Mouse (Mus musculus) CH12.LX (cell line): Measurements from ENCODE around the gene Mfsd2a. TPM values are rescaled to one million over a fixed set of nuclear protein-coding genes. Genes with fewer than 3 reads are reported as not detected.

Experiments
- DNase-seq: peaks from one replicate; pipeline ENCODE4 v3.0.0-alpha.2; 2013; ENCODE audit errors: extremely low read depth
- H3K27ac ChIP-seq: 2 replicates; pipeline ENCODE4 v1.5.1; 2012; ENCODE audit warnings: low read depth, mild to moderate bottlenecking, control low read depth, moderate library complexity; ENCODE audit not compliant: insufficient read depth
- H3K27me3 ChIP-seq: replicated peaks from 2 replicates; pipeline ENCODE3; 2012; ENCODE audit warnings: inconsistent platforms
- H3K36me3 ChIP-seq, 2 experiments: replicated peaks in 1 of 2; 2 replicates each; pipeline versions ENCODE3 to v1.6.1; 2012; ENCODE audit warnings: inconsistent platforms in 1 of 2, low read length in 1 of 2, mild to moderate bottlenecking in 1 of 2, mixed read lengths in 1 of 2, moderate library complexity in 1 of 2; ENCODE audit not compliant: control insufficient read depth in 1 of 2, insufficient read depth in 1 of 2
- H3K4me1 ChIP-seq, 2 experiments: 2 replicates each; pipeline ENCODE4 v1.6.1; 2012; ENCODE audit warnings: inconsistent platforms in 1 of 2, moderate library complexity in 1 of 2; ENCODE audit not compliant: insufficient read depth in 2 of 2, control insufficient read depth in 1 of 2
- H3K4me2 ChIP-seq: 2 replicates; pipeline ENCODE4 v1.6.1; 2012; ENCODE audit warnings: low read depth, mild to moderate bottlenecking, control low read depth; ENCODE audit not compliant: poor library complexity, insufficient read depth, severe bottlenecking
- H3K4me3 ChIP-seq, 3 experiments: fragments of 150-350 bp in 1 of 3; sonication (generic) in 1 of 3; replicated peaks in 1 of 3; 2 replicates each; pipeline versions ENCODE3 to v1.5.1; 2011 to 2012; ENCODE audit warnings: low read depth in 2 of 3, low read length in 2 of 3, mild to moderate bottlenecking in 2 of 3, moderate library complexity in 2 of 3, control low read depth in 1 of 3, improper control_type of control experiment in 1 of 3, inconsistent platforms in 1 of 3, mixed read lengths in 1 of 3; ENCODE audit not compliant: poor library complexity in 1 of 3
- H3K79me2 ChIP-seq: replicated peaks from 2 replicates; pipeline ENCODE4 v1.6.1; 2012; ENCODE audit warnings: mild to moderate bottlenecking, moderate library complexity; ENCODE audit not compliant: control insufficient read depth, poor library complexity, insufficient read depth, severe bottlenecking; ENCODE audit errors: extremely low read depth
- H3K9ac ChIP-seq: 2 replicates; pipeline ENCODE4 v1.6.1; 2012; ENCODE audit warnings: low read depth, mild to moderate bottlenecking, control low read depth, moderate library complexity; ENCODE audit not compliant: insufficient read depth
- H3K9me3 ChIP-seq: replicated peaks from 2 replicates; pipeline ENCODE3; 2012; ENCODE audit warnings: low read length, inconsistent platforms, mixed read lengths
- BHLHE40 ChIP-seq: IDR thresholded peaks from 2 replicates; pipeline ENCODE4 v1.6.1; 2011; ENCODE audit warnings: mild to moderate bottlenecking, low read depth, low read length, improper control_type of control experiment
- CHD1 ChIP-seq: IDR thresholded peaks from 2 replicates; pipeline ENCODE4 v1.6.1; 2012; ENCODE audit warnings: low read depth, low read length, improper control_type of control experiment, inconsistent platforms
- CHD2 ChIP-seq: IDR thresholded peaks from 2 replicates; pipeline ENCODE4 v1.6.1; 2011; ENCODE audit warnings: low read length, improper control_type of control experiment
- CTCF ChIP-seq, 2 experiments: IDR thresholded peaks in 1 of 2; conservative IDR thresholded peaks in 1 of 2; 2 replicates each; pipeline ENCODE4 v1.5.1; 2011 to 2012; ENCODE audit warnings: low read depth in 2 of 2, low read length in 2 of 2, improper control_type of control experiment in 1 of 2, inconsistent platforms in 1 of 2, mild to moderate bottlenecking in 1 of 2, moderate library complexity in 1 of 2
- E2F4 ChIP-seq: IDR thresholded peaks from 2 replicates; pipeline ENCODE4 v1.6.1; 2011; ENCODE audit warnings: low read depth, low read length, improper control_type of control experiment; ENCODE audit not compliant: insufficient replicate concordance
- ELF1 ChIP-seq: IDR thresholded peaks from 2 replicates; pipeline ENCODE4 v1.6.1; 2014; ENCODE audit warnings: low read depth, mild to moderate bottlenecking, inconsistent platforms, low read length, improper control_type of control experiment
- EP300 ChIP-seq: IDR thresholded peaks from 2 replicates; pipeline ENCODE4 v1.6.1; 2011; ENCODE audit warnings: low read length, improper control_type of control experiment
- ETS1 ChIP-seq: conservative IDR thresholded peaks from 2 replicates; pipeline ENCODE4 v1.6.1; 2012; ENCODE audit warnings: low read depth, mild to moderate bottlenecking, inconsistent platforms, low read length, improper control_type of control experiment, moderate library complexity
- HCFC1 ChIP-seq: IDR thresholded peaks from 2 replicates; pipeline ENCODE4 v1.6.1; 2012; ENCODE audit warnings: low read depth, mild to moderate bottlenecking, inconsistent platforms, low read length, improper control_type of control experiment
- IRF4 ChIP-seq: IDR thresholded peaks from 2 replicates; pipeline ENCODE4 v1.6.1; 2014; ENCODE audit warnings: low read depth, mild to moderate bottlenecking, inconsistent platforms, low read length, improper control_type of control experiment
- JUN ChIP-seq: IDR thresholded peaks from 2 replicates; pipeline ENCODE4 v1.6.1; 2011; ENCODE audit warnings: low read depth, mild to moderate bottlenecking, low read length, improper control_type of control experiment, moderate library complexity; ENCODE audit not compliant: insufficient read depth
- JUND ChIP-seq: conservative IDR thresholded peaks from 2 replicates; pipeline ENCODE4 v1.6.1; 2011; ENCODE audit warnings: low read depth, low read length, improper control_type of control experiment
- KAT2A ChIP-seq: IDR thresholded peaks from 2 replicates; pipeline ENCODE4 v1.6.1; 2012; ENCODE audit warnings: low read length, improper control_type of control experiment, inconsistent platforms; ENCODE audit not compliant: insufficient replicate concordance
- MAFK ChIP-seq: IDR thresholded peaks from 2 replicates; pipeline ENCODE4 v1.6.1; 2011; ENCODE audit warnings: low read length, improper control_type of control experiment; ENCODE audit not compliant: insufficient replicate concordance
- MAX ChIP-seq: IDR thresholded peaks from 2 replicates; pipeline ENCODE4 v1.6.1; 2011; ENCODE audit warnings: low read length, improper control_type of control experiment
- MAZ ChIP-seq: IDR thresholded peaks from 2 replicates; pipeline ENCODE4 v1.6.1; 2012; ENCODE audit warnings: low read depth, mild to moderate bottlenecking, inconsistent platforms, low read length, improper control_type of control experiment, moderate library complexity
- MXI1 ChIP-seq: IDR thresholded peaks from 2 replicates; pipeline ENCODE4 v1.6.1; 2011; ENCODE audit warnings: mild to moderate bottlenecking, low read depth, low read length, improper control_type of control experiment
- MYC ChIP-seq: IDR thresholded peaks from 2 replicates; pipeline ENCODE4 v1.6.1; 2011; ENCODE audit warnings: low read depth, mild to moderate bottlenecking, improper control_type of control experiment, low read length
- NELFE ChIP-seq: IDR thresholded peaks from 2 replicates; pipeline ENCODE4 v1.6.1; 2011; ENCODE audit warnings: low read depth, low read length, improper control_type of control experiment
- NRF1 ChIP-seq: IDR thresholded peaks from 2 replicates; pipeline ENCODE4 v1.6.1; 2014; ENCODE audit warnings: low read depth, mild to moderate bottlenecking, inconsistent platforms, low read length, improper control_type of control experiment, moderate library complexity
- PAX5 ChIP-seq: IDR thresholded peaks from 2 replicates; pipeline ENCODE4 v1.6.1; 2012; ENCODE audit warnings: low read length, inconsistent platforms, mixed read lengths
- POLR2A ChIP-seq: IDR thresholded peaks from 2 replicates; pipeline ENCODE4 v1.6.1; 2011; ENCODE audit warnings: low read depth, mild to moderate bottlenecking, improper control_type of control experiment, low read length
- POLR2AphosphoS2 ChIP-seq: IDR thresholded peaks from 2 replicates; pipeline ENCODE4 v1.6.1; 2011; ENCODE audit warnings: low read depth, low read length, improper control_type of control experiment
- RAD21 ChIP-seq: IDR thresholded peaks from 2 replicates; pipeline ENCODE4 v1.6.1; 2011; ENCODE audit warnings: low read depth, mild to moderate bottlenecking, low read length, improper control_type of control experiment, moderate library complexity
- RCOR1 ChIP-seq: conservative IDR thresholded peaks from 2 replicates; pipeline ENCODE4 v1.6.1; 2012; ENCODE audit warnings: low read depth, mild to moderate bottlenecking, inconsistent platforms, low read length, improper control_type of control experiment
- SIN3A ChIP-seq: IDR thresholded peaks from 2 replicates; pipeline ENCODE4 v1.6.1; 2012; ENCODE audit warnings: low read length, improper control_type of control experiment, inconsistent platforms
- SMC3 ChIP-seq: IDR thresholded peaks from 2 replicates; pipeline ENCODE4 v1.6.1; 2011; ENCODE audit warnings: low read depth, low read length, improper control_type of control experiment
- TBP ChIP-seq: conservative IDR thresholded peaks from 2 replicates; pipeline ENCODE4 v1.6.1; 2011; ENCODE audit warnings: low read depth, low read length, improper control_type of control experiment
- UBTF ChIP-seq: IDR thresholded peaks from 2 replicates; pipeline ENCODE4 v1.6.1; 2012; ENCODE audit warnings: low read depth, mild to moderate bottlenecking, inconsistent platforms, low read length, improper control_type of control experiment, moderate library complexity
- USF1 ChIP-seq: IDR thresholded peaks from 2 replicates; pipeline ENCODE4 v1.6.1; 2014; ENCODE audit warnings: low read depth, mild to moderate bottlenecking, inconsistent platforms, low read length, improper control_type of control experiment
- USF2 ChIP-seq: conservative IDR thresholded peaks from 2 replicates; pipeline ENCODE4 v1.6.1; 2011; ENCODE audit warnings: low read depth, low read length, improper control_type of control experiment
- ZKSCAN1 ChIP-seq: IDR thresholded peaks from 2 replicates; pipeline ENCODE4 v1.6.1; 2012; ENCODE audit warnings: low read depth, inconsistent platforms, low read length, improper control_type of control experiment, borderline replicate concordance
- ZMIZ1 ChIP-seq: IDR thresholded peaks from 2 replicates; pipeline ENCODE4 v1.6.1; 2012; ENCODE audit warnings: low read depth, mild to moderate bottlenecking, inconsistent platforms, low read length, improper control_type of control experiment
- ZNF384 ChIP-seq: IDR thresholded peaks from 2 replicates; pipeline ENCODE4 v1.6.1; 2012; ENCODE audit warnings: low read depth, low read length, improper control_type of control experiment, inconsistent platforms
- dilution Hi-C: fragments of 300-500 bp; cut with MboI; formaldehyde crosslinking; loops from 2 replicates; pipeline ENCODE4 v1.14.3; 2020; ENCODE audit warnings: low sequenced_read_pairs; ENCODE audit not compliant: extremely low pct_unique_long_range_greater_than_20kb, extremely low pct_ligation_motif_present
- in situ Hi-C: fragments of 300-500 bp; cut with MboI; formaldehyde crosslinking; loops from 3 replicates; pipeline ENCODE4 v1.14.3; 2019; ENCODE audit warnings: low sequenced_read_pairs, low pct_ligation_motif_present, low pct_unique_long_range_greater_than_20kb, mixed read lengths
- polyA plus RNA-seq: library from polyadenylated mRNA; unstranded; fragments of >175 nt; gene quantifications from 2 replicates; pipeline ENCODE4 v1.2.1, GENCODE M21; 2012; ENCODE audit warnings: low read depth; ENCODE audit not compliant: insufficient read length
- total RNA-seq, 2 experiments: library from RNA; depleted of rRNA; stranded (reverse); fragments of 300-350 nt in 1 of 2; fragments of >200 nt in 1 of 2; gene quantifications; 2 replicates each; pipeline ENCODE4 v1.2.3; 2012 to 2014

Mfsd2a gene
- total and polyA plus RNA-seq, 3 experiments, result 17.3 to 18.3 (median 17.4) TPM

GRCm38 (mm10) chr4:122933051-122933591 lies 27.9 kb downstream of the Mfsd2a start (continued):
- no peak for TF ChIP-seq UBTF
- peak; percentile 75; the same call in 1 of the 2 replicates for TF ChIP-seq TBP
- TF ChIP-seq MXI1, result peak; percentile 74
- TF ChIP-seq HCFC1, result peak; percentile 65
- TF ChIP-seq USF2, result no peak
- peak; percentile 82 for TF ChIP-seq IRF4
- TF ChIP-seq EP300, result peak; percentile 58; the same call in 1 of the 2 replicates
- TF ChIP-seq RAD21, result no peak
- TF ChIP-seq ZMIZ1, result no peak; the same call in 1 of the 2 replicates
- peak; percentile 49; the same call in 1 of the 2 replicates for TF ChIP-seq BHLHE40

- peak; percentile 87 for DNase-seq
- H3K36me3 ChIP-seq, result peaks cover 0 to 7% of the 10 kb centered on the region in 2 experiments
- H3K79me2 ChIP-seq, result no peaks in the 10 kb centered on the region; the same call in 1 of the 2 replicates
- H3K4me1 ChIP-seq, result peaks cover 8 to 43% of the 10 kb centered on the region in 2 experiments
- peak overlapping the region; percentile 99 for H3K27ac ChIP-seq
- in situ Hi-C loops, result no loop called here
- peak overlapping the region; percentile 92 for H3K9ac ChIP-seq
- H3K9me3 ChIP-seq, result no peaks in the 10 kb centered on the region
- dilution Hi-C loops, result no loop called here
- peak overlapping the region; percentile 95 for H3K4me2 ChIP-seq
- no peaks in the 10 kb centered on the region for H3K27me3 ChIP-seq
- H3K4me3 ChIP-seq, result peak overlapping the region; percentile 57 to 61 (median 58)
- no peak for TF ChIP-seq ZKSCAN1
- peak; percentile 68 for TF ChIP-seq POLR2A
- TF ChIP-seq ELF1, result peak; percentile 58; the same call in 1 of the 2 replicates
- peak; percentile 66 for TF ChIP-seq HCFC1
- no peak for TF ChIP-seq NRF1
- TF ChIP-seq MYC, result 0 out of 2 replicates have a peak, but pooled peaks have one; percentile 31
- TF ChIP-seq SIN3A, result peak; percentile 67
- TF ChIP-seq USF1, result no peak
- TF ChIP-seq RCOR1, result peak; percentile 76; the same call in 1 of the 2 replicates
- TF ChIP-seq MXI1, result no peak
- no peak; the same call in 1 of the 2 replicates for TF ChIP-seq MAX
- no peak for TF ChIP-seq KAT2A
- peak; percentile 74 for TF ChIP-seq ETS1
- TF ChIP-seq MAFK, result 0 out of 2 replicates have a peak, but pooled peaks have one; percentile 18
- TF ChIP-seq CTCF (conservative IDR thresholded peaks at IDR 0.05 in 1 of 2, IDR thresholded peaks at IDR 0.05 in 1 of 2; ENCODE audit: low read depth in 2 of 2, low read length in 2 of 2), result peak in 1 of 2 experiments; percentile 35; a peak in 1 of 4 replicates
- no peak for TF ChIP-seq MAZ
- TF ChIP-seq POLR2AphosphoS2, result peak; percentile 67; the same call in 1 of the 2 replicates
- no peak for TF ChIP-seq E2F4
- peak; percentile 88 for TF ChIP-seq JUN
- TF ChIP-seq USF2, result no peak
- TF ChIP-seq EP300, result peak; percentile 95
- TF ChIP-seq NELFE, result peak; percentile 75; the same call in 1 of the 2 replicates
- no peak for TF ChIP-seq RAD21
- no peak for TF ChIP-seq SMC3
- peak; percentile 88 for TF ChIP-seq JUND
- TF ChIP-seq CHD1, result peak; percentile 29
- TF ChIP-seq ZNF384, result no peak
- TF ChIP-seq IRF4, result peak; percentile 92
- TF ChIP-seq CHD2, result peak; percentile 91
- TF ChIP-seq PAX5, result no peak
Measured at GRCm38 (mm10) chr4:122932239-122932978, 28.6 kb downstream of the Mfsd2a start.
